Mouse (Mus musculus) MEL (cell line): ENCODE results near the gene Nob1. TPM values are rescaled to one million over a fixed set of nuclear protein-coding genes. Genes with fewer than 3 reads are reported as not detected.

Source experiments
- DNase-seq: peaks from one replicate; pipeline ENCODE4 v3.0.0; 2011; ENCODE audit warnings: low read depth, low spot score
- H3K27ac ChIP-seq: 2 replicates; pipeline ENCODE4 v1.5.1; 2012; ENCODE audit warnings: low read depth, mild to moderate bottlenecking, control low read depth, low read length, moderate library complexity; ENCODE audit not compliant: control insufficient read depth
- H3K27me3 ChIP-seq, 2 experiments: fragments of 150-350 bp in 1 of 2; sonication (generic) in 1 of 2; 2 replicates each; pipeline ENCODE4 v1.6.1; 2012; ENCODE audit warnings: low read length in 2 of 2, mild to moderate bottlenecking in 2 of 2, improper control_type of control experiment in 1 of 2, moderate library complexity in 1 of 2; ENCODE audit not compliant: insufficient read depth in 2 of 2, control insufficient read depth in 1 of 2
- H3K36me3 ChIP-seq, 2 experiments: 2 replicates each; pipeline ENCODE4 v1.6.1; 2012 to 2014; ENCODE audit warnings: low read length in 2 of 2, improper control_type of control experiment in 1 of 2, inconsistent platforms in 1 of 2, mild to moderate bottlenecking in 1 of 2; ENCODE audit not compliant: insufficient read depth in 2 of 2, control insufficient read depth in 1 of 2
- H3K4me1 ChIP-seq, 2 experiments: fragments of 150-350 bp in 1 of 2; sonication (generic) in 1 of 2; 2 replicates each; pipeline ENCODE4 v1.6.1; 2012; ENCODE audit warnings: low read length in 2 of 2, improper control_type of control experiment in 1 of 2, mild to moderate bottlenecking in 1 of 2; ENCODE audit not compliant: insufficient read depth in 2 of 2, control insufficient read depth in 1 of 2
- H3K4me3 ChIP-seq, 2 experiments: fragments of 150-350 bp in 1 of 2; sonication (generic) in 1 of 2; 2 replicates each; pipeline ENCODE4 v1.5.1; 2012; ENCODE audit warnings: low read depth in 2 of 2, low read length in 2 of 2, mild to moderate bottlenecking in 2 of 2, moderate library complexity in 2 of 2, control low read depth in 1 of 2, improper control_type of control experiment in 1 of 2; ENCODE audit not compliant: control insufficient read depth in 1 of 2, insufficient read depth in 1 of 2
- H3K79me2 ChIP-seq: 2 replicates; pipeline ENCODE4 v1.6.1; 2012; ENCODE audit warnings: mild to moderate bottlenecking, low read length, moderate library complexity; ENCODE audit not compliant: control insufficient read depth, poor library complexity, insufficient read depth
- H3K9ac ChIP-seq: 2 replicates; pipeline ENCODE4 v1.6.1; 2012; ENCODE audit warnings: low read depth, mild to moderate bottlenecking, control low read depth, low read length, moderate library complexity; ENCODE audit not compliant: control insufficient read depth, poor library complexity, severe bottlenecking
- H3K9me3 ChIP-seq: fragments of 150-350 bp; sonication (generic); replicated peaks from 2 replicates; pipeline ENCODE4 v1.6.1; 2012; ENCODE audit warnings: mild to moderate bottlenecking, low read length, improper control_type of control experiment, moderate library complexity; ENCODE audit not compliant: insufficient read depth
- BHLHE40 ChIP-seq: IDR thresholded peaks from 2 replicates; pipeline ENCODE4 v1.6.1; 2012; ENCODE audit warnings: low read depth, mild to moderate bottlenecking, inconsistent platforms, low read length, improper control_type of control experiment, borderline replicate concordance
- CHD1 ChIP-seq: IDR thresholded peaks from 2 replicates; pipeline ENCODE4 v1.6.1; 2012; ENCODE audit warnings: low read depth, mild to moderate bottlenecking, inconsistent platforms, low read length, improper control_type of control experiment
- CHD2 ChIP-seq: IDR thresholded peaks from 2 replicates; pipeline ENCODE4 v1.6.1; 2011; ENCODE audit warnings: low read length, improper control_type of control experiment
- ELF1 ChIP-seq: IDR thresholded peaks from 2 replicates; pipeline ENCODE4 v1.6.1; 2014; ENCODE audit warnings: low read depth, mild to moderate bottlenecking, inconsistent platforms, low read length, improper control_type of control experiment, moderate library complexity
- EP300 ChIP-seq, 2 experiments: IDR thresholded peaks; 2 replicates each; pipeline ENCODE4 v1.6.1; 2011; ENCODE audit warnings: improper control_type of control experiment in 2 of 2, low read length in 2 of 2, low read depth in 1 of 2, mild to moderate bottlenecking in 1 of 2
- ETS1 ChIP-seq: IDR thresholded peaks from 2 replicates; pipeline ENCODE4 v1.6.1; 2012; ENCODE audit warnings: low read depth, mild to moderate bottlenecking, inconsistent platforms, low read length, improper control_type of control experiment, moderate library complexity
- GABPA ChIP-seq: IDR thresholded peaks from 2 replicates; pipeline ENCODE4 v1.6.1; 2012; ENCODE audit warnings: low read depth, mild to moderate bottlenecking, inconsistent platforms, low read length, improper control_type of control experiment, moderate library complexity
- KAT2A ChIP-seq: conservative IDR thresholded peaks from 2 replicates; pipeline ENCODE4 v1.6.1; 2012; ENCODE audit warnings: low read depth, low read length, improper control_type of control experiment, inconsistent platforms
- MAFK ChIP-seq: IDR thresholded peaks from 2 replicates; pipeline ENCODE4 v1.6.1; 2011; ENCODE audit warnings: low read depth, mild to moderate bottlenecking, low read length, improper control_type of control experiment, borderline replicate concordance
- MAX ChIP-seq: IDR thresholded peaks from 2 replicates; pipeline ENCODE4 v1.6.1; 2011; ENCODE audit warnings: low read length, improper control_type of control experiment
- MAZ ChIP-seq: IDR thresholded peaks from 2 replicates; pipeline ENCODE4 v1.6.1; 2012; ENCODE audit warnings: low read depth, mild to moderate bottlenecking, inconsistent platforms, low read length, improper control_type of control experiment
- MXI1 ChIP-seq: IDR thresholded peaks from 2 replicates; pipeline ENCODE4 v1.6.1; 2011; ENCODE audit warnings: mild to moderate bottlenecking, low read depth, low read length, improper control_type of control experiment
- MYB ChIP-seq: IDR thresholded peaks from 2 replicates; pipeline ENCODE4 v1.6.1; 2011; ENCODE audit warnings: mild to moderate bottlenecking, low read depth, low read length, improper control_type of control experiment
- MYC ChIP-seq: IDR thresholded peaks from 2 replicates; pipeline ENCODE4 v1.6.1; 2011; ENCODE audit warnings: low read depth, mild to moderate bottlenecking, low read length, improper control_type of control experiment, moderate library complexity
- NRF1 ChIP-seq: IDR thresholded peaks from 2 replicates; pipeline ENCODE4 v1.6.1; 2014; ENCODE audit warnings: low read depth, mild to moderate bottlenecking, inconsistent platforms, low read length, improper control_type of control experiment, moderate library complexity; ENCODE audit not compliant: poor library complexity, insufficient read depth, severe bottlenecking
- POLR2A ChIP-seq, 2 experiments: IDR thresholded peaks; 2 replicates each; pipeline ENCODE4 v1.6.1; 2011 to 2012; ENCODE audit warnings: low read length in 2 of 2, mild to moderate bottlenecking in 2 of 2, control low read depth in 1 of 2, improper control_type of control experiment in 1 of 2, low read depth in 1 of 2, moderate library complexity in 1 of 2; ENCODE audit not compliant: control insufficient read depth in 1 of 2, insufficient read depth in 1 of 2, poor library complexity in 1 of 2
- POLR2AphosphoS2 ChIP-seq: IDR thresholded peaks from 2 replicates; pipeline ENCODE4 v1.6.1; 2011; ENCODE audit warnings: low read length, improper control_type of control experiment
- POLR2AphosphoS5 ChIP-seq: IDR thresholded peaks from 2 replicates; pipeline ENCODE4 v1.6.1; 2012; ENCODE audit warnings: low read depth, borderline replicate concordance, mild to moderate bottlenecking, inconsistent platforms, low read length, moderate library complexity, mixed read lengths
- RAD21 ChIP-seq: IDR thresholded peaks from 2 replicates; pipeline ENCODE4 v1.6.1; 2011; ENCODE audit warnings: mild to moderate bottlenecking, low read depth, low read length, improper control_type of control experiment
- RCOR1 ChIP-seq: IDR thresholded peaks from 2 replicates; pipeline ENCODE4 v1.6.1; 2012; ENCODE audit warnings: low read depth, mild to moderate bottlenecking, inconsistent platforms, low read length, improper control_type of control experiment
- SIN3A ChIP-seq: IDR thresholded peaks from 2 replicates; pipeline ENCODE4 v1.6.1; 2012; ENCODE audit warnings: low read length, improper control_type of control experiment, inconsistent platforms
- TAL1 ChIP-seq: IDR thresholded peaks from 2 replicates; pipeline ENCODE4 v1.6.1; 2012; ENCODE audit warnings: mild to moderate bottlenecking, inconsistent platforms, low read length, moderate library complexity, mixed read lengths
- UBTF ChIP-seq: IDR thresholded peaks from 2 replicates; pipeline ENCODE4 v1.6.1; 2012; ENCODE audit warnings: low read depth, mild to moderate bottlenecking, inconsistent platforms, low read length, improper control_type of control experiment, moderate library complexity, borderline replicate concordance; ENCODE audit not compliant: insufficient read depth
- USF2 ChIP-seq, 2 experiments: IDR thresholded peaks; 2 replicates each; pipeline ENCODE4 v1.6.1; 2011 to 2012; ENCODE audit warnings: improper control_type of control experiment in 2 of 2, low read length in 2 of 2, borderline replicate concordance in 1 of 2, inconsistent platforms in 1 of 2, low read depth in 1 of 2, mild to moderate bottlenecking in 1 of 2; ENCODE audit not compliant: insufficient read depth in 1 of 2
- ZC3H11A ChIP-seq: IDR thresholded peaks from 2 replicates; pipeline ENCODE4 v1.6.1; 2012; ENCODE audit warnings: low read depth, mild to moderate bottlenecking, inconsistent platforms, low read length, improper control_type of control experiment
- ZMIZ1 ChIP-seq: IDR thresholded peaks from 2 replicates; pipeline ENCODE4 v1.6.1; 2012; ENCODE audit warnings: low read depth, mild to moderate bottlenecking, inconsistent platforms, low read length, improper control_type of control experiment, moderate library complexity
- polyA plus RNA-seq, 2 experiments: library from polyadenylated mRNA; stranded (reverse) in 1 of 2; unstranded in 1 of 2; fragments of >175 nt in 1 of 2; fragments of >200 nt in 1 of 2; gene quantifications; 2 replicates each; pipeline versions ENCODE4 v1.2.1 to v1.2.4; 2012; ENCODE audit warnings: low replicate concordance in 2 of 2, low read depth in 1 of 2; ENCODE audit not compliant: insufficient read length in 2 of 2, insufficient read depth in 1 of 2, missing spikeins in 1 of 2
- total RNA-seq: library from RNA; depleted of rRNA; stranded (reverse); fragments of 300-350 nt; gene quantifications from 2 replicates; pipeline ENCODE4 v1.2.3, GENCODE M21; 2012

Gene Nob1
- total and polyA plus RNA-seq, 3 experiments, result 125 to 200 (median 144) TPM

GRCm38 (mm10) chr8:107380734-107381133 lies 44.1 kb downstream of the Nob1 start:
- H3K9me3 ChIP-seq, result no peaks in the 10 kb centered on the region
- H3K36me3 ChIP-seq, result peaks cover 0 to 3% of the 10 kb centered on the region in 2 experiments; a peak in 2 of 4 replicates
- no peaks in the 10 kb centered on the region for H3K27me3 ChIP-seq
- DNase-seq, result no peak
- no peak for TF ChIP-seq USF2 (IDR thresholded peaks at IDR 0.05; ENCODE audit: borderline replicate concordance in 1 of 2, insufficient read depth in 1 of 2, low read depth in 1 of 2, low read length in 2 of 2)
- TF ChIP-seq MAZ, result no peak
- TF ChIP-seq ELF1, result no peak
- TF ChIP-seq POLR2AphosphoS2, result no peak
- TF ChIP-seq BHLHE40, result no peak
- no peak for TF ChIP-seq SIN3A
- no peak for TF ChIP-seq TAL1
- no peak for TF ChIP-seq MAX
- TF ChIP-seq ETS1, result no peak
- TF ChIP-seq MYB, result no peak
- no peak for TF ChIP-seq RAD21
- TF ChIP-seq GABPA, result no peak
- TF ChIP-seq POLR2A (IDR thresholded peaks at IDR 0.05; ENCODE audit: control insufficient read depth in 1 of 2, insufficient read depth in 1 of 2, low read depth in 1 of 2, low read length in 2 of 2, poor library complexity in 1 of 2), result no peak
- no peak for TF ChIP-seq ZMIZ1
- TF ChIP-seq KAT2A, result no peak
- H3K4me1 ChIP-seq, result no peaks in the 10 kb centered on the region
- no peak overlapping the region for H3K9ac ChIP-seq
- H3K79me2 ChIP-seq, result no peaks in the 10 kb centered on the region
- H3K4me3 ChIP-seq, result no peak overlapping the region
- no peak overlapping the region for H3K27ac ChIP-seq

DNA sequence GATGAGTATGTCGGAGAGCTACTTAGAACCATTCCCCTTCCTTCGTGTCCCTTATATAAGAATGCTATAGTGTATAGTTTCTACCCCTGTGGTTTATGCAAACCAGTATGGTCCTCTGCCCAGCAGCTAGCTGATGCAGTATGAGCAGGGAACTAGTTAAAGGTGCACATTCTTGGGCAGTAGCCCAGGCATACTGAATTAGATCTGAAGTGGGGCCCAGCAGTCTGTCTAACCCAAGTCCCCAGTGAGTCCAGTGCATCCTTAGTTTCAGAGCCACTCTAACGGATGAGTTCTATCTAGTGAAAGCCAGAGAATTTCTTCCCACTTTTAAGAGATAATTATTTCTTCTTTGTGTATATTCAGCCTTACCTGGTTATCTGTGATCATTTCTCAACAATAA lies 47.5 kb downstream of the Nob1 start:
- TF ChIP-seq ZC3H11A (no peak), MAX (no peak), MYB (no peak), GABPA (no peak), MAFK (no peak), ELF1 (no peak), RCOR1 (no peak), KAT2A (no peak), CHD2 (no peak), MXI1 (no peak), NRF1 (no peak), EP300 (IDR thresholded peaks at IDR 0.05; ENCODE audit: low read depth in 1 of 2, low read length in 2 of 2) (no peak), MYC (no peak), POLR2AphosphoS5 (no peak), CHD1 (no peak), UBTF (no peak), ZMIZ1 (no peak), USF2 (IDR thresholded peaks at IDR 0.05; ENCODE audit: borderline replicate concordance in 1 of 2, insufficient read depth in 1 of 2, low read depth in 1 of 2, low read length in 2 of 2) (no peak)
- Histone ChIP-seq H3K9me3 (no peaks in the 10 kb centered on the region), H3K9ac (no peak overlapping the region), H3K79me2 (no peaks in the 10 kb centered on the region), H3K27me3 (no peaks in the 10 kb centered on the region), H3K27ac (no peak overlapping the region), H3K4me3 (no peak overlapping the region), H3K4me1 (no peaks in the 10 kb centered on the region), H3K36me3 (peaks cover 0 to 5% of the 10 kb centered on the region in 2 experiments; a peak in 2 of 4 replicates)
- DNase-seq, result no peak
